Mouse (Mus musculus): ENCODE measurements at regions not wholly inside any gene's neighbourhood (a gene's known extent, or its start where the extent isn't known, plus 50 kb on each side); places are given as distances from the start of the nearest gene placed in this dataset.
A peak's percentile ranks its signal among the peaks of the same experiment; 100 is the strongest.

GRCm38 (mm10) chr8:86222715-86223114, 357.8 kb downstream of the Abcc12 start:
- Histone ChIP-seq H3K4me2 (ENCODE audit: low read depth, low read length) (no peak overlapping the region), H3K27me3 (ENCODE audit: insufficient read depth, low read length) (no peaks in the 10 kb centered on the region), H3K36me3 (ENCODE audit: insufficient read depth, low read length) (no peaks in the 10 kb centered on the region), H3K9ac (replicated peaks; ENCODE audit: low read length) (no peak overlapping the region), H3K4me1 (ENCODE audit: insufficient read depth, low read length) (no peaks in the 10 kb centered on the region), H3K4me3 (ENCODE audit: low read length) (no peak overlapping the region), H3K9me3 (ENCODE audit: low read length) (no peaks in the 10 kb centered on the region), H3K27ac (no peak overlapping the region)
- ATAC-seq (no peak), DNase-seq (ENCODE audit: low spot score) (no peak)
- no peak for TF ChIP-seq CTCF (IDR thresholded peaks at IDR 0.05; ENCODE audit: low read depth)
- 77% methylated on average over 7 of the region's 7 CpGs for WGBS

DNA sequence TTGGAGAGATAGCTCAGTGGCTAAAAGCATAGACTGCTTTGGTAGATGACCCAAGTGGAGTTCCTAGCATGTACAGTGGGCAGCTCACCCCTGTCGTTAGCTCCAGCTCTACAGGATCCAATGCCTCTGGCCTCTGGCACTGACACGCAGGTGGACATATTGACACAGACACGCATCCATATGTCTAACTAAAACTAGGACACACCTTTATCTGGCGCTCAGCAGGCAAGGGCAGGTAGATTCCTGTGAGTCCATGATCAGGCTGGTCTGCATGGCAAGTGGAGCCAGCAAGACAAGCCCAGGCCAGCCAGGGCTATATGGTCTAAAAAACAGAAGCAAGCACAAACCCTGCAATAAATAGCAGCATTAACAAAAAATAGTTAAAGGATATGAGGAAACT, 358.3 kb downstream of the Abcc12 start:
- Histone ChIP-seq H3K9ac (replicated peaks; ENCODE audit: low read length) (no peak overlapping the region), H3K27ac (no peak overlapping the region), H3K4me3 (ENCODE audit: low read length) (no peak overlapping the region), H3K4me2 (ENCODE audit: low read depth, low read length) (no peak overlapping the region), H3K9me3 (ENCODE audit: low read length) (no peaks in the 10 kb centered on the region), H3K4me1 (ENCODE audit: insufficient read depth, low read length) (no peaks in the 10 kb centered on the region), H3K36me3 (ENCODE audit: insufficient read depth, low read length) (no peaks in the 10 kb centered on the region), H3K27me3 (ENCODE audit: insufficient read depth, low read length) (no peaks in the 10 kb centered on the region)
- no peak for TF ChIP-seq CTCF (IDR thresholded peaks at IDR 0.05; ENCODE audit: low read depth)
- DNase-seq (ENCODE audit: low spot score) (no peak), ATAC-seq (no peak)
- WGBS: 93% methylated on average over 4 of the region's 4 CpGs

- ATAC-seq (no peak), DNase-seq (ENCODE audit: low spot score) (no peak)
- Histone ChIP-seq H3K4me2 (ENCODE audit: low read depth, low read length) (no peak overlapping the region), H3K4me3 (ENCODE audit: low read length) (no peak overlapping the region), H3K9ac (replicated peaks; ENCODE audit: low read length) (no peak overlapping the region), H3K4me1 (ENCODE audit: insufficient read depth, low read length) (no peaks in the 10 kb centered on the region), H3K9me3 (ENCODE audit: low read length) (no peaks in the 10 kb centered on the region), H3K36me3 (ENCODE audit: insufficient read depth, low read length) (no peaks in the 10 kb centered on the region), H3K27me3 (ENCODE audit: insufficient read depth, low read length) (no peaks in the 10 kb centered on the region), H3K27ac (no peak overlapping the region)
- no peak for TF ChIP-seq CTCF (IDR thresholded peaks at IDR 0.05; ENCODE audit: low read depth)
- 96% methylated on average over 8 of the region's 8 CpGs for WGBS
These were observed 366.1 kb downstream of the Abcc12 start for GRCm38 (mm10) chr8:86214399-86214798.

DNA sequence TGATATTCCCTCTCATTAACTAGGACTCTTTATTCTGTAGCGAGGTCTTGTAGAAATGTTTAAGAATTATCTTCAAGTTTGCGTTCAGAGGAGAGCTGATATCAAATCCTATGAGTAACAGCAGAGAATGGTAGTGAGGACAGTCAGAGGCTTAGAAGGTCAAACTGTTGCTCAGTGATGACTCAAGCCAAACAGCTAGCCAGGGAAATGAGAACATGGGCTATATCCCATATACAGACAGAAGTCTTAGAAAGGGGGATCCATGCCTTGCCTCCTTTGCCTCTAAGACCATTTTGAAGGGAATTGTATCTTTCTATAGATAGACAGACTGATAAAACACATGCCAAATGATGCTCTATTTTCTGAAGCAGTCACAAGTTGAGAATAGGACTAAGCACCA, 368.0 kb downstream of the Abcc12 start:
- H3K4me3 ChIP-seq (ENCODE audit: low read length): no peak overlapping the region
- ATAC-seq: no peak
- WGBS: 90% methylated on average over 2 of the region's 2 CpGs
- H3K4me1 ChIP-seq (ENCODE audit: insufficient read depth, low read length): no peaks in the 10 kb centered on the region
- H3K4me2 ChIP-seq (ENCODE audit: low read depth, low read length): no peak overlapping the region
- no peak overlapping the region for H3K9ac ChIP-seq (replicated peaks; ENCODE audit: low read length)
- TF ChIP-seq CTCF (IDR thresholded peaks at IDR 0.05; ENCODE audit: low read depth): no peak
- no peak for DNase-seq (ENCODE audit: low spot score)
- H3K27me3 ChIP-seq (ENCODE audit: insufficient read depth, low read length): no peaks in the 10 kb centered on the region
- no peaks in the 10 kb centered on the region for H3K9me3 ChIP-seq (ENCODE audit: low read length)
- no peaks in the 10 kb centered on the region for H3K36me3 ChIP-seq (ENCODE audit: insufficient read depth, low read length)
- no peak overlapping the region for H3K27ac ChIP-seq

GRCm38 (mm10) chr8:86208812-86209262, 368.1 kb downstream of the Phkb start:
- no peak for ATAC-seq
- no peak overlapping the region for H3K27ac ChIP-seq
- H3K4me3 ChIP-seq (ENCODE audit: low read length): no peak overlapping the region
- TF ChIP-seq CTCF (IDR thresholded peaks at IDR 0.05; ENCODE audit: low read depth): no peak
- WGBS: 58% methylated on average over 5 of the region's 5 CpGs
- no peaks in the 10 kb centered on the region for H3K27me3 ChIP-seq (ENCODE audit: insufficient read depth, low read length)
- H3K9me3 ChIP-seq (ENCODE audit: low read length): no peaks in the 10 kb centered on the region
- H3K4me1 ChIP-seq (ENCODE audit: insufficient read depth, low read length): no peaks in the 10 kb centered on the region
- no peak overlapping the region for H3K9ac ChIP-seq (replicated peaks; ENCODE audit: low read length)
- no peaks in the 10 kb centered on the region for H3K36me3 ChIP-seq (ENCODE audit: insufficient read depth, low read length)
- no peak overlapping the region for H3K4me2 ChIP-seq (ENCODE audit: low read depth, low read length)
- DNase-seq (ENCODE audit: low spot score): no peak

GRCm38 (mm10) chr8:86204421-86205229, 363.9 kb downstream of the Phkb start:
- no peaks in the 10 kb centered on the region for H3K36me3 ChIP-seq (ENCODE audit: insufficient read depth, low read length)
- no peaks in the 10 kb centered on the region for H3K9me3 ChIP-seq (ENCODE audit: low read length)
- H3K27ac ChIP-seq: no peak overlapping the region
- no peaks in the 10 kb centered on the region for H3K27me3 ChIP-seq (ENCODE audit: insufficient read depth, low read length)
- no peak overlapping the region for H3K4me2 ChIP-seq (ENCODE audit: low read depth, low read length)
- TF ChIP-seq CTCF (IDR thresholded peaks at IDR 0.05; ENCODE audit: low read depth): peak; percentile 49
- H3K4me3 ChIP-seq (ENCODE audit: low read length): no peak overlapping the region
- 19% methylated on average over 6 of the region's 6 CpGs for WGBS
- ATAC-seq (no peak), DNase-seq (ENCODE audit: low spot score) (peak; percentile 39)
- H3K4me1 ChIP-seq (ENCODE audit: insufficient read depth, low read length): 0 out of 2 replicates have a peak, but pooled peaks cover 4% of the 10 kb centered on the region
- no peak overlapping the region for H3K9ac ChIP-seq (replicated peaks; ENCODE audit: low read length)

- ATAC-seq (no peak), DNase-seq (ENCODE audit: low spot score) (no peak)
- 47% methylated on average over 9 of the region's 9 CpGs for WGBS
- no peaks in the 10 kb centered on the region for H3K27me3 ChIP-seq (ENCODE audit: insufficient read depth, low read length)
- H3K27ac ChIP-seq: no peak overlapping the region
- H3K36me3 ChIP-seq (ENCODE audit: insufficient read depth, low read length): no peaks in the 10 kb centered on the region
- TF ChIP-seq CTCF (IDR thresholded peaks at IDR 0.05; ENCODE audit: low read depth): no peak; the same call in 1 of the 2 replicates
- no peak overlapping the region for H3K4me3 ChIP-seq (ENCODE audit: low read length)
- H3K4me2 ChIP-seq (ENCODE audit: low read depth, low read length): no peak overlapping the region
- no peak overlapping the region for H3K9ac ChIP-seq (replicated peaks; ENCODE audit: low read length)
- no peaks in the 10 kb centered on the region for H3K9me3 ChIP-seq (ENCODE audit: low read length)
- H3K4me1 ChIP-seq (ENCODE audit: insufficient read depth, low read length): 0 out of 2 replicates have a peak, but pooled peaks cover 4% of the 10 kb centered on the region
These were observed 362.3 kb downstream of the Phkb start for GRCm38 (mm10) chr8:86203107-86203506.

Data from hindbrain, postnatal 0 days (tissue).